Mouse (Mus musculus): Measurements from ENCODE around the gene Reep1. TPM values are rescaled to one million over a fixed set of nuclear protein-coding genes. Genes with fewer than 3 reads are reported as not detected.
"Not testable (repeated sequence)": the region's sequence is repeated elsewhere in the genome, so short reads cannot be mapped to it uniquely, and the experiment has no call there.

The Reep1 gene
- total RNA-seq, 1 experiment from 2014 or later, result not detected

DNA sequence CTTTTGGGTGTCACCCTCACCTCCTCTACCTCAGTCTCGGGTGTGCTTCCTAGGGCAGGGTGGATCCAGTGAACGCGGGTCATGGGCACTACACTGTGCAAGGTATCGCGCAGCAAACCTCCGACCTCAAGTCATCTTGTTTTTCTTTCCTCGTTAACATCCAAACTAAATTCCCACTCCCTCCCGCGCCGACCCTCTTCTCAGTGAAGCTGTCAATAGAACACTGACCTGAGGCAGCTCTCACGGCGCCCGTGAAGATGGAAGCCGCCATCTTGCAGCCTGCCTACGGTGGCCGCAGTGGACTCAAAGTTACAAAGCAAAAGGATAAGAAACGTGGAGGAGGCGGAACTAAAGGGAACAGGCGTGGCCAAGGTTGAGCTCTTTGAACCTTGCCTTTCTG lies 116.1 kb downstream of the Reep1 start:
- ATAC-seq (replicated peaks; ENCODE audit: insufficient number of reproducible peaks, low FRiP score, low TSS enrichment, poor library complexity, severe bottlenecking), result peak; percentile 99

DNA sequence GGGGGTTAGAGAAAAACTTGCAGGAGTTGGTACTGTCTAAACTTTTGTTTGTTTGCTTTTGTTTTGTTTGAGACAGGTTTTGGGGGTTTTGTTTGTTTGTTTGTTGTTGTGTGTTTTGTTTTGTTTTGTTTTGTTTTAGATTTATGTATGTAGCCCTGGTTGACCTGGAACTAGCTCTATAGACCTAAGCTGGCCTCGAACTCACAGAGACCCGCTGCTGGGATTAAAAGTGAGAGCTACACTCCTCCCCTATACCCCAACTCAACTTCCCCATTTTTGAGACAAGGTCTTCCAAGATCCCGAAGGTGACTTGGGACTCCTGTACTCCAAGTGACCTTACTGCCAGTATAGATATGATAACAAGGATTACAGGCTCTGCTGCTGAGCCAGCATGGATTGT lies 116.6 kb downstream of the Reep1 start:
- no peak for ATAC-seq (replicated peaks; ENCODE audit: insufficient number of reproducible peaks, low FRiP score, low TSS enrichment, poor library complexity, severe bottlenecking)

DNA sequence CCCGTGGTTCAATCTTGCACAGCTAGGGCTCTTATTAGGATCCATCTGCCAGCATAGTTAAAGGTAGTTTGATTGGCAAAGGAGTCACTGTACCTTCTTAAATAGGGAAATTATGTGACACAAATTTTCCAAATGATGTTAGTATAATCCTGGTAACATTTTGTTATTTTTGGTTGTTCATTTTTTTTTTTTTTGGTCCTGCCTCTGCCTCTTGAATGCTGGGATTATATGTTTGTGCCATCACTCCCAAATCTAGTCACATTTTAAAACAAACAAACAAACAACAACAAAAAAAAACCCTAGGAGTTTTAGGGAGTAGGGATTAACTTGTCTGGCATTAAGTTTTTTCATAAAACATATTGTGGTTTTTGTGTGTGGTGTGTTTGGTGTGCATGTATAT lies 119.5 kb downstream of the Reep1 start, which contains the start of gene Mrpl35:
TSS of gene Mrpl35 (minus strand) at position 101 of the 400 bp plus-strand sequence.
- ATAC-seq (replicated peaks; ENCODE audit: insufficient number of reproducible peaks, low FRiP score, low TSS enrichment, poor library complexity, severe bottlenecking), result no peak

DNA sequence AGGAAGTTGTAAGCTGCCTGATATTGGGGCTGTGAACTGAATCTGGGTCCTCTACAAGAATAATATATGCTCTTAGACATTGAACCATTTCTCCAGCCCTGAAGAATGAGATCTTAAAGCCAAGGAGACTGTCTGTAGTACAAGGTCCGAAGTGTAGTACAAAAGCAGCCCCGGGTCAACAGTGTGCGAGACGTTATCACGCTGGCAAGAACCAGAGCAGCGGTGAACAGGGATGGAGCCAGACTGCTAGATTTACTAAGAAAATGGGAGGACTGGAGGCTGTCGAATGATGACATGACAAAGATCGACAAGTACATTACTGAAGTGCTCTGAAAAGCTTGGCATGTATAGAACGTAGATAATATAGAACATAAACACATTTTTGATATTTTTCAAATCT lies 122.4 kb downstream of the Reep1 start:
- ATAC-seq (replicated peaks; ENCODE audit: insufficient number of reproducible peaks, low FRiP score, low TSS enrichment, poor library complexity, severe bottlenecking), result no peak

DNA sequence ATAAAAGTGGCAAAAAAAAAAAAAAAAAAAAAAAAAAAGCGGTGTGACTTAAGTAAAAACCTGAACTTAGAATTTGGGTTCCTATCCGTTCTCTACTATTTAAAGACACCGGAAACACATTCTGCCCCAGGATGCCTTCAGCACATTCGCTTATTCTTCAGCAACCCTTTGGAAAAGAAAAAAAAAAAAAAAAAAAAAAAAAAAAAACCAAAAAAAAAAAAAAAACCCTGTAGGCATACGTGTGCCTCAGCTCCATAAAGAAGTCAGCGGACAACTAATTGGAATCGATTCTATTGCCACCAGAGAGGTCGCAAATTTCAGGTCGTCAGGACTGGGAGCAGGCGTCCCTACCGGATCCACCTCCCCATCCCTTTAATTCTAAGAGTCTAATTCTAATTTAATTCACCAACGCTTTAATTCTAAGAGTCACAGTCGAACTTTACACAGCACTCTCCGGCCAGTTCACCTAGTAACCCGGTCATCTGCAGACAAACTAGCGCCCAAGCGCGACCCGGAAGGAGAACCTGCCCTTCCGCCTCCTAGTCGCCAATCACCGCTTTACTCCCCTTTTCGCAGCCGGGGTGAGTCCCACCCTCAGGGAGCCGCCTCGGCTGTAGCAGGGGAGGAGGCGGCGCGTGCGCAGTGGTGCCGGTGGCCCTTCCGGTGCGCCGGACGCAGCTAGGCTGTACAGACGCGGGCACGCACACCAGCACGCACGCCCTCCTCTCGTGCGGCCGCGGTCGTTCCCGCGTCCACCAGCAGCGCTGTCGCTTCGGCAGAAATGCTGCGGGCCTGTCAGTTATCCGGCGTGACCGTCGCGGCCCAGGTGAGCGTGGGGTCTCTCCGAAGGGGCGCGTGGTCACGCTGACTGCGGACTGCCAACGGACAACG lies 123.6 kb downstream of the Reep1 start, which contains the start of gene Immt:
TSS of gene Immt (plus strand) at position 642 of the 891 bp plus-strand sequence.
- ATAC-seq (replicated peaks; ENCODE audit: insufficient number of reproducible peaks, low FRiP score, low TSS enrichment, poor library complexity, severe bottlenecking), result peak; percentile 94

DNA sequence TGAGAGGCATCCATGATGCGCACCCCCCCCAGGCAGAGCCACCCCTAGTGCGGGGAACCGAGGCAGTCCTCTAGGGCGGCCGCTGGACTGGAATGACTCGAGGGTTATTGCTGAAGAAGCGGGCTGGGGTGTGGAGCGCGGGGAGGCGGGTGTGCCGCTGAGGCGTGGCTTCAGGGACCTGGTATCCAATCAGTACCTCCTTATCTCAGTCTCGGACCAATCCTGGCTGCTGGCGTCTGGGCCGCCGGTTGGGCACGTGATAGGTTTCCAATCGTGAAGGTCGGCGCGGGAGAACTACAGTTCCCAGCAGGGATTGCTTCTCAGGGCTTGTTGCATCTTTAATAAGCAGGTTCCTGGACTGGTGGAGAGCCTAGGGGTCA lies 124.2 kb downstream of the Reep1 start:
- peak; percentile 95 for ATAC-seq (replicated peaks; ENCODE audit: insufficient number of reproducible peaks, low FRiP score, low TSS enrichment, poor library complexity, severe bottlenecking)

DNA sequence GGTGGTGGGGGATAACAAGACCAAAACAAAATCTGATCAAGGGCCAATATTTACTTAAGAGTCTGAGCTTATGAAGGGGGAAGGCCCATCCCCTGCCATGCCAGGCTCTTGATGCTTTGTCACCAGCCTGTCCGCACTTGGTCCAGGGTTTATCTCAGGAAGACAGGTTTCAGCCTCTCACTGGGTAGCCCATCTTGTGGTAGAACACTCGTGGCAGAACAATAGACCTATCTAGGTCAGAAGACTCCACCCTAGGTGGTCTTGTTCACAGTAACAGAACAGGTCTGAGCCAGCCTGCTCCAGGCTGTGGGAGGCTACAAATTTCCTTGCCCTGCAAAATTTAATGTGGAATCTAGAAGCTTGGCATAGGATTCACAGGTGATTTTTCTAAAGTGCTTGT lies 129.4 kb downstream of the Reep1 start:
- no peak for ATAC-seq (replicated peaks; ENCODE audit: insufficient number of reproducible peaks, low FRiP score, low TSS enrichment, poor library complexity, severe bottlenecking)

DNA sequence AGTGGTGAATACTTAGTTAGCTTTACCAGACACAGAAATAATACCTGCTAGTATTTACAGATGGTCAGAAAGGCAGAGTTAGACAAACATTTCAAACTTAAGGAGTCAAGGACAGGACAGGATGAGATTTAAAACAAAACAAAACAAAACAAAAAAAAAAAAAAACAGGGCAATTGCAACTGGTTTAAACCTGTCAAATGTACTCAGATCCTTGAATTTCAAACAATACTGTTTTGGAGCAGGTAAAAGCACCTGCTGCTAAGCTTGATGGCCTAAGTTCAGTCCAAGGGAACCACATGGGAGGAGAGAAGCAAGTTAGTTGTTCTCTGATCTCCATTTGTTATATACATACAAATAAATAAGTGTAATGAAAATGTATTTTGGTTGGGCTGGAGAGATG lies 132.5 kb downstream of the Reep1 start:
- ATAC-seq (replicated peaks; ENCODE audit: insufficient number of reproducible peaks, low FRiP score, low TSS enrichment, poor library complexity, severe bottlenecking), result no peak

DNA sequence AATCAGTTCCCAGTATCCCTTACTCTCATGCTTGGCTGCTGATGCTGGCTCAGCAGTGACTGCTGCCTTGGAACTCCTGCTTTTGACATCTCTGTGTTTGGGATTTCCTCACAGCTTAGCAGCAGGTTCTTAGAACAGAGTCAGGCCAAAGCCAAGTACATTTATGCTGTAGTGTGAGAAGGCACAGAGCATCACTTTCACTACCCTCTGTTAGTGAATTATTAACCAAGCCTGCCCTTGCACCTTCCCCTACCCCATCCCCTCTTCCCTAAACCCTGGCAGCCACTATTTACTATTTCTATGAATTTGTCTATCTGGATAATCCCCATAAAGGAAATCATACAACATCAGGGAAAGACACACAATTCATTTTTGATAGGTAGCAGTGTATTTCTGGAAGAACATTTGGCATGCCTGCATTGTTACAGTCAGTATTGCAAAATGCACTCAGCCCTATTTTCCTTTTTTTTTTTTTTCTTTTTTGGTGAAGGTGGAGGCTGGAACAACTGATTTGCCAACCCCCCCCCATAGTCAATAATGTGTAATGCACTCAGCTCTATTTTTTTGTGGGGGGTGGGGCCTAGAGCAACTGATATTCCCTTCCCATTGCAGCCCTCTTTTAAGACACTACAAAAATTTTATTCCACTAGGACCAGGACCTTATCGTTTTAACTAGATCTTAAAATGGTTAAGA lies 133.4 kb downstream of the Reep1 start:
- no peak for ATAC-seq (replicated peaks; ENCODE audit: insufficient number of reproducible peaks, low FRiP score, low TSS enrichment, poor library complexity, severe bottlenecking)

DNA sequence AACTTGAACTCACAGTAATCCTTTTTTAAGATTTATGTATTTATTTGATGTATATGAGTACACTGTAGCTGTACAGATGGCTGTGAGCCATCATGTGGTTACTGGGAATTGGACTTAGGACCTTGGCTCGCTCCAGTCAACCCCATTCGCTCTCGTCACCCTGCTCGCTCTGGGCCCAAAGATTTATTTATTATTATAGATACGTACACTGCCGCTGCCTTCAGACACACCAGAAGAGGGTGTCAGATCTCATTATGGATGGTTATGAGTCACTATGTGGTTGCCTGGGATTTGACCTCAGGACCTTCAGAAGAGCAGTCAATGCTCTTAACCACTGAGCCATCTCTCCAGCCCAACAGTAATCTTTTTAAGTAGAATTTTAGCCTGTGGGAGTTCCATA lies 139.5 kb downstream of the Reep1 start:
- ATAC-seq (replicated peaks; ENCODE audit: insufficient number of reproducible peaks, low FRiP score, low TSS enrichment, poor library complexity, severe bottlenecking), result not testable (repeated sequence)

Other genes starting within 250 kb of the Reep1 start
- 42.9 to 54.1 TPM (median 53.0 TPM) in 3 replicates for gene Rnf103, start 213.7 kb upstream of the Reep1 start, total RNA-seq (2017)
- 186 to 287 TPM (median 285 TPM) in 3 replicates for gene Chmp3, start 163.8 kb upstream of the Reep1 start, total RNA-seq (2017)
- 77.8 to 102 TPM (median 93.9 TPM) in 3 replicates for gene Kdm3a, start 74.6 kb upstream of the Reep1 start, total RNA-seq (2017)
- 9.6 to 29.0 TPM (median 17.5 TPM) in 3 replicates for gene Mrpl35, start 119.4 kb downstream of the Reep1 start, total RNA-seq (2017)
- 77.9 to 115 TPM (median 82.7 TPM) in 3 replicates for gene Immt, start 123.8 kb downstream of the Reep1 start, total RNA-seq (2017)
- gene Ptcd3, start 201.2 kb downstream of the Reep1 start, total RNA-seq (2017), result 70.3 to 105 TPM (median 72.5 TPM) in 3 replicates
- gene Polr1a, start 201.5 kb downstream of the Reep1 start, total RNA-seq (2017), result 28.3 to 32.8 TPM (median 28.6 TPM) in 3 replicates

Measured in monocyte, adult 5-6 weeks (primary cell).